Mouse (Mus musculus): ENCODE results near the gene Asxl1. TPM values are rescaled to one million over a fixed set of nuclear protein-coding genes. Genes with fewer than 3 reads are reported as not detected.

The Asxl1 gene
- polyA plus RNA-seq, 1 experiment from 2014 or later, result 15.1 TPM

DNA sequence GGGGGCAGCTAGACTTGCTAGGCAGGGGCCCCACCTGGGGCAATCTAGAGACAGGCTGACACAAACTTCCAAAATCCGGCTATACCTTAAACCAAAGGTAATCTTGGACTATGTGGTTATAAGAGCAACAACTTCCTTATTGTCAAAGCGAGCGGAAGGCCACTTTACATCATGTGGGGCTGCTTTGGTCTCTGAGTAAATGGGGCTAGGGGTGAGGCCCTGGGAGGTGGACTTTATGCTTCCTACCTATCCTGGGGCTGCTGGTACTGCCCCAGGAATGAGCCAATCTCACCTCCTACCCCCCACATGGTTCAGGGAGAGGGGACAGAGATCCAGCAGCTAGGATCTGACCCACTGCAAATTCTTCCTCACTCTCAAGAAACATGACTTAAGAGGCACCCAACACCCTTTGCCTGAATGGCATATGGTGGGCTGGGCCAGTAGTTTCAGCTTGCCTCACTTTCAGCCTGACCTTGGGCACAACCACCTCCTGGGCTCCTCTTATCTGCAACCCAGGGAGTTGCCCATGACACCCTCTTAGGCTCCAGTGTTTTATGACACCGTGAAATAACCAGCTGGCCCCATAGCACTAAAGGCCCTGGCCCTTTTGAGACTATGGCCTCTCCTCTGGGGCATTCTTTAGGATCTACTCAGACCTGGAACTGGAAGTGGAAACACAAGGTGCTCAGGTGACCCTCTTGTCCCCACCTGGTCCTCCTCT lies 79.7 kb downstream of the Asxl1 start:
- DNase-seq (ENCODE audit: low spot score) (no peak), ATAC-seq (replicated peaks; ENCODE audit: low FRiP score) (no peak)
- Histone ChIP-seq H3K4me1 (replicated peaks; ENCODE audit: control insufficient read depth, insufficient read depth, low read length) (peaks cover 51% of the 10 kb centered on the region), H3K9me3 (ENCODE audit: control insufficient read depth, low read length) (no peaks in the 10 kb centered on the region), H3K27ac (ENCODE audit: low read depth, low read length) (no peak overlapping the region; the same call in 1 of the 2 replicates), H3K9ac (ENCODE audit: low read depth, low read length) (no peak overlapping the region; the same call in 1 of the 2 replicates), H3K4me3 (ENCODE audit: low read depth, low read length) (no peak overlapping the region), H3K27me3 (replicated peaks; ENCODE audit: control insufficient read depth, insufficient read depth, low read length) (no peaks in the 10 kb centered on the region), H3K36me3 (ENCODE audit: control insufficient read depth, insufficient read depth, low read length) (peaks cover 24% of the 10 kb centered on the region), H3K4me2 (no peak overlapping the region)
- WGBS, result 81% methylated on average over 4 of the region's 4 CpGs

DNA sequence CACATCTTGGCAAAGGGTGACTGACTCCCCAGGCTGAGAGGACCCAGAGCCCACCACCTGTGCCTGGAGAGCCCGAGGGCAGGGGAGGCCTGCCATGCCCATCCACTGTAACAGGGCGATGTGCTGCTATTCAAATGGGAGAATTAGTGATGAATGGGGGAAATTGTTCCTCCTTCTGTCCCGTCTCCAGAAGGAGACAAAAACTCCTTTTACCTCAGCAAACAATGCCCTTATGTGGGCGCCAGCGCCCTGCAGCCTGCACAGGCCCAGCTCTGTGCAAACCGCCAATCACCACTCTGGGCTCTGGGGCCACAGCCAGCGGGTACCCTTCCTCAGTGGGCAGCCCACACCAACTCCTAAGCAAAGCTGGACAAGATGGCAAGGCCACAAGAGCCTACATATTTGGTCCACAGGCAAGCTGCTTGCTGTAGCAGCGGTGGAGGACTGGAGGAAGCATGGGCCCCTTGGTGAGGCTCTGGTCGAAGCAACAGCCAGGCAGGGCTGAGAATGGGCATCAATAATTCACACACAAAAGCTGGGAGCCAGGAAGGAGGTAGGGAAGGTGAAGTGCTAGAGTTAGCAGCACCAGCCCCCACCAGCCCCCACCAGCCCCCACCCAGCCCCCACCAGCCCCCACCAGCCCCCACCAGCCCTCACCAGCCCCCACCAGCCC lies 80.5 kb downstream of the Asxl1 start:
- no peak overlapping the region; the same call in 1 of the 2 replicates for H3K9ac ChIP-seq (ENCODE audit: low read depth, low read length)

DNA sequence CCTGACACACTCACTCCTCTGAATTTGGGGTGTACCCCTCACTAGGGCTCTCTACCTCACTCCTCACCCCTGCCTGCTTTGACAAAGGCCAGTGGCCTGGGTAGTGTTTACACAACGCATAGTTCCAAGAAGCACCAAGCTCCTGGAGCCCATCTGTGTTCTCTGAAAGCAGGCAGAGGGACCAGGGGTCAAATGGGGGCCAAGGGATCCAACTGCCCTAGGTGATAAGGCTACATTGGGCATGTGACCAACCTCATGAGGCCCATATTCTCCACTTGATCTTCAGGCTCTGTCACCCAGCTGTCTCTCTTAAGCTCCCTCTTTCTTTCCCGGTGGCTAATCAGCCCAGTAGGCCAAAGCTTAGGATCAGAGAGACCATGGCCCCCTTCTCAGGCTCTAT lies 81.3 kb downstream of the Asxl1 start:
- ATAC-seq (replicated peaks; ENCODE audit: low FRiP score) (peak; percentile 77), DNase-seq (ENCODE audit: low spot score) (no peak)
- no peaks in the 10 kb centered on the region for H3K9me3 ChIP-seq (ENCODE audit: control insufficient read depth, low read length)
- no peak overlapping the region for H3K9ac ChIP-seq (ENCODE audit: low read depth, low read length)
- peak overlapping the region; percentile 28; the same call in 1 of the 2 replicates for H3K27ac ChIP-seq (ENCODE audit: low read depth, low read length)
- WGBS, result 0% methylated on average over 2 of the region's 2 CpGs
- H3K36me3 ChIP-seq (ENCODE audit: control insufficient read depth, insufficient read depth, low read length), result peaks cover 22% of the 10 kb centered on the region
- H3K4me2 ChIP-seq, result no peak overlapping the region; the same call in 1 of the 2 replicates
- H3K27me3 ChIP-seq (replicated peaks; ENCODE audit: control insufficient read depth, insufficient read depth, low read length), result no peaks in the 10 kb centered on the region
- peaks cover 51% of the 10 kb centered on the region for H3K4me1 ChIP-seq (replicated peaks; ENCODE audit: control insufficient read depth, insufficient read depth, low read length)
- no peak overlapping the region for H3K4me3 ChIP-seq (ENCODE audit: low read depth, low read length)

More for the DNA sequence above, 80.5 kb downstream of the Asxl1 start:
- Histone ChIP-seq H3K9me3 (ENCODE audit: control insufficient read depth, low read length) (no peaks in the 10 kb centered on the region), H3K4me2 (no peak overlapping the region), H3K27me3 (replicated peaks; ENCODE audit: control insufficient read depth, insufficient read depth, low read length) (no peaks in the 10 kb centered on the region), H3K4me1 (replicated peaks; ENCODE audit: control insufficient read depth, insufficient read depth, low read length) (peaks cover 51% of the 10 kb centered on the region), H3K36me3 (ENCODE audit: control insufficient read depth, insufficient read depth, low read length) (peaks cover 21% of the 10 kb centered on the region), H3K4me3 (ENCODE audit: low read depth, low read length) (no peak overlapping the region), H3K27ac (ENCODE audit: low read depth, low read length) (peak overlapping the region; percentile 1; the same call in 1 of the 2 replicates)
- ATAC-seq (replicated peaks; ENCODE audit: low FRiP score) (no peak), DNase-seq (ENCODE audit: low spot score) (no peak)
- WGBS, result 76% methylated on average over 9 of the region's 9 CpGs

DNA sequence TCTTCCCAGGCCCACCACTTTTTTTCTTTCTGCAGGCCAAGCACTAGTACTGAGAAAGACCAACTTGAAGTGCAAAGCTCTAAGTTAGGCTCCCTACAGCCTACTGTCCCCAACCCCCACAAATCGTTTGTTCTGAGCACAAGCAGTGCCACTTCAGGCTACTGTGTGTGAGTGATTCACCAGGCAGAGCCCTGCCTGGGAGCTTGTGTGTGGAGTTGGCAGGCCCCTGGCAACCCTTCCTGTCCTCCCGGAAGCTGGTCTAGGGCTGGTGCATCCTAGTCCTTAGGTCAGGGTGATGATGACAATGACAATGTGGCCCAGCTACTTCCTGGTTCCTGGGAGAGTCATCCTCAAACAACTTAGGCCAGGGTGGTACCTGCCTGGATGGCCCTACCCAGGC lies 82.9 kb downstream of the Asxl1 start:
- H3K27me3 ChIP-seq (replicated peaks; ENCODE audit: control insufficient read depth, insufficient read depth, low read length), result no peaks in the 10 kb centered on the region
- peaks cover 15% of the 10 kb centered on the region; the same call in 1 of the 2 replicates for H3K36me3 ChIP-seq (ENCODE audit: control insufficient read depth, insufficient read depth, low read length)
- H3K4me2 ChIP-seq, result no peak overlapping the region
- ATAC-seq (replicated peaks; ENCODE audit: low FRiP score) (no peak), DNase-seq (ENCODE audit: low spot score) (no peak)
- no peak overlapping the region for H3K4me3 ChIP-seq (ENCODE audit: low read depth, low read length)
- no peak overlapping the region; the same call in 1 of the 2 replicates for H3K27ac ChIP-seq (ENCODE audit: low read depth, low read length)
- peaks cover 64% of the 10 kb centered on the region for H3K4me1 ChIP-seq (replicated peaks; ENCODE audit: control insufficient read depth, insufficient read depth, low read length)
- 62% methylated on average over 2 of the region's 2 CpGs for WGBS
- no peaks in the 10 kb centered on the region for H3K9me3 ChIP-seq (ENCODE audit: control insufficient read depth, low read length)
- no peak overlapping the region for H3K9ac ChIP-seq (ENCODE audit: low read depth, low read length)

DNA sequence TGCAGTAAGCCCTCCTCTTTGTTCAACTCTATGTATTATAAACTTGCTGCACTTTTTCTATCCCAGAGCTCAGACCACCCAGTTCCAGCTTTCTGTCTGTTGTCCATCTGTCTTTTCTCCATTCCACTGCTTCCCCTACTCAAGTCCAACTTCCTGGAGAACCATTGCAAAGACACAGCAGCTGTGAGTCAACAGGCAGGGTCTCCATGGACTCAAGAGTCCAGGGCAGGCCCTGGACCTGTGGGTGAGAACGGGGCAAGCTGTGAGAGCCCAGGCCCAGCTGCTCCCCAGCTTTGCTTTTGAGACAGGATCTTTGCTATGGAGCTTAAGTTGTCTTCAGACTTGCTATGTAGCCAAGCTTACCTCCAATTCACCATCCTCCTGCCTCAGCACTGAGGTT lies 84.9 kb downstream of the Asxl1 start:
- Histone ChIP-seq H3K27me3 (replicated peaks; ENCODE audit: control insufficient read depth, insufficient read depth, low read length) (no peaks in the 10 kb centered on the region), H3K4me1 (replicated peaks; ENCODE audit: control insufficient read depth, insufficient read depth, low read length) (peaks cover 68% of the 10 kb centered on the region), H3K4me3 (ENCODE audit: low read depth, low read length) (no peak overlapping the region), H3K9me3 (ENCODE audit: control insufficient read depth, low read length) (no peaks in the 10 kb centered on the region), H3K27ac (ENCODE audit: low read depth, low read length) (no peak overlapping the region), H3K4me2 (no peak overlapping the region), H3K9ac (ENCODE audit: low read depth, low read length) (no peak overlapping the region), H3K36me3 (ENCODE audit: control insufficient read depth, insufficient read depth, low read length) (peaks cover 16% of the 10 kb centered on the region; the same call in 1 of the 2 replicates)
- WGBS, result 100% methylated on average over 1 of the region's 1 CpGs
- ATAC-seq (replicated peaks; ENCODE audit: low FRiP score), result no peak
- no peak for DNase-seq (ENCODE audit: low spot score)

DNA sequence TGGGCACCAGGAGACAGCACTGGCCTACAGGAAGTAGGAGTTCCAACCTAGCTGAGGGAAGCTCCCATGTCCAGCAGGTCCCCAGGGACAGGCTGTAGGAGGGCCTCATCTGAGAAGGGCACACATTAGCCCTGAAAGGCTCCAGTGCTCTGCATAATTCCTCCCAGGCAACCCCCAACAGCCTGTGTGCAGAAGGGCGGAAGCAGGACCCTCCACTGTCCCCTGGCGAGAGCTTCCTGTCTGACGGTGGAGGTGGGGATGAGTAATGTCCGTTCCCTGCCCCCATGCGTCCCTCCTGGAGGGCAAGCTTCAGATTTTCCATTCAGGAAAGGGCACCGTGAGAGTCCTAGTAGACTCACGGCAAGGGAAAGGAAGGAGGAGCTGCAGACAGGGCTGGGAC lies 86.9 kb downstream of the Asxl1 start:
- no peaks in the 10 kb centered on the region for H3K9me3 ChIP-seq (ENCODE audit: control insufficient read depth, low read length)
- H3K4me1 ChIP-seq (replicated peaks; ENCODE audit: control insufficient read depth, insufficient read depth, low read length), result peaks cover 71% of the 10 kb centered on the region
- H3K4me3 ChIP-seq (ENCODE audit: low read depth, low read length), result no peak overlapping the region
- no peak for DNase-seq (ENCODE audit: low spot score)
- peaks cover 16% of the 10 kb centered on the region; the same call in 1 of the 2 replicates for H3K36me3 ChIP-seq (ENCODE audit: control insufficient read depth, insufficient read depth, low read length)
- no peak overlapping the region for H3K9ac ChIP-seq (ENCODE audit: low read depth, low read length)
- H3K27ac ChIP-seq (ENCODE audit: low read depth, low read length), result peak overlapping the region; percentile 42
- no peak for ATAC-seq (replicated peaks; ENCODE audit: low FRiP score)
- WGBS, result 37% methylated on average over 7 of the region's 7 CpGs
- no peak overlapping the region for H3K4me2 ChIP-seq
- H3K27me3 ChIP-seq (replicated peaks; ENCODE audit: control insufficient read depth, insufficient read depth, low read length), result no peaks in the 10 kb centered on the region

DNA sequence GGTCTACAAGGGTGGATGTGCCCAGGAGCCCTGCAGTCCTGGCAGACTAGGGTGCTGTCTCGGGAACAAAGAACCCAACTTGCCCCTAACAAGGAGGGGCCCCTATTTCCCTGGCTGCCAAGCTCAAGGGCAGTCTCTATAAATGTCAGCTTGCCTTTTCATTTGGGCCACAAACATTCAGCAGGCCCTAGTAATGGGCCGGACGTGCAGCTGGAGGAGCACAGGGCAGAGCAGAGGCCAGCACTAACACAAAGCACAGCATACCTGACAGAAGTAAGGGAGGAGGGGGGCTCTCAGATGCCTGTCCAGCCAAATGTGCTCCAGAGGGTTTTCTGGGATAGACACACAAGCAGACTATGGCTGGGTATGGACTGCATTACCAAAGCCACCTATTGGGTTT lies 88.2 kb downstream of the Asxl1 start:
- Histone ChIP-seq H3K4me2 (no peak overlapping the region), H3K9ac (ENCODE audit: low read depth, low read length) (no peak overlapping the region), H3K4me3 (ENCODE audit: low read depth, low read length) (no peak overlapping the region), H3K36me3 (ENCODE audit: control insufficient read depth, insufficient read depth, low read length) (peaks cover 11% of the 10 kb centered on the region; the same call in 1 of the 2 replicates), H3K27me3 (replicated peaks; ENCODE audit: control insufficient read depth, insufficient read depth, low read length) (no peaks in the 10 kb centered on the region), H3K4me1 (replicated peaks; ENCODE audit: control insufficient read depth, insufficient read depth, low read length) (peaks cover 68% of the 10 kb centered on the region), H3K27ac (ENCODE audit: low read depth, low read length) (no peak overlapping the region), H3K9me3 (ENCODE audit: control insufficient read depth, low read length) (no peaks in the 10 kb centered on the region)
- WGBS, result 58% methylated on average over 3 of the region's 3 CpGs
- DNase-seq (ENCODE audit: low spot score), result no peak
- ATAC-seq (replicated peaks; ENCODE audit: low FRiP score), result no peak

DNA sequence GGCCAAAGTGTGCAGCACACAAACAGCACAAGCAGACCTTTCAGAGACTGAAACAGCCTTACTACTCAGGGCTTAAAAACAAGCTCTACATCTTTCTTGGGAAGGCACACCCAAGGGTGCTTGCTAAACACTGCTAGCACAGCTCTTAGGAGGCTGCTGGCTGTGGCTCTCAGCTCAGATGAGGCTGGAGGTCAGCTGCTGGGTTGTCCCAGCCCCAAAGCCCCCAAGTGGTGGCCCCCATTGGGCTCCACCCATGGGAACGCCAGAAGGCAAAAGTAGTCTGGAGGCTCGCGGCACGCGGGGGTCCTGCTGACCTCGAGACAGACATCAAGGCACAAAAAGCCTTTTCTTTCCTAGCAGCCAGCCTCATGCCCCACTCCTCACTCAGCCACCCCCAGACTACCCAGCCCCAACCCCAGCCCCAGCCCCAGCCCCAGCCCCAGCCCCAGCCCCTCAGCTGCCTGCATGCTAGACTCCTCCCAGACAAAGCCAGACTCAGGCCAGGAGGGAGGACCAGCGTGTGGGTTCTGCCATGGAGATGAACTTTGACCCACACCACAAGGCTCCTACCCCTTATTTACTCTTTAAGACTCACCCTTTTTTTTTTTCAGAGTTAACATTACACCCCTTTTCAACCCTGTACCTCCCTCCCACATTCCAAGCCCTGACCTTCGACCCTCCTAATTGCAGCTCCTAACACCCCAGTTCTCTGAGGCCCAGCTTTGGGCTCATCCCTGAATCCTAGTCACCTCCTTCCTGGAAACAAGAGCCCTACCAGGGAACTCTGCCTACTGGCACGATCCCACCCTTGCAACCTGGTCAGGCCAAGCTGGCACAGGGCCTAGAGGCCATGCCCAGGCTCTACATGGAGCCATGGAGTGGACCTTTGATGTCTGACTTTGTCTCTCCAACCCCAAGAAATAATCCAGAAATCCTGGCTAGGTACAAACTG lies 89.5 kb downstream of the Asxl1 start:
- ATAC-seq (replicated peaks; ENCODE audit: low FRiP score) (peak; percentile 44), DNase-seq (ENCODE audit: low spot score) (no peak)
- WGBS, result 62% methylated on average over 9 of the region's 9 CpGs
- H3K4me2 ChIP-seq, result 0 out of 2 replicates have a peak overlapping the region, but pooled peaks have one; percentile 20
- no peak overlapping the region for H3K9ac ChIP-seq (ENCODE audit: low read depth, low read length)
- H3K27ac ChIP-seq (ENCODE audit: low read depth, low read length), result peak overlapping the region; percentile 75
- no peaks in the 10 kb centered on the region for H3K9me3 ChIP-seq (ENCODE audit: control insufficient read depth, low read length)
- H3K36me3 ChIP-seq (ENCODE audit: control insufficient read depth, insufficient read depth, low read length), result peaks cover 6% of the 10 kb centered on the region; the same call in 1 of the 2 replicates
- H3K27me3 ChIP-seq (replicated peaks; ENCODE audit: control insufficient read depth, insufficient read depth, low read length), result no peaks in the 10 kb centered on the region
- peaks cover 67% of the 10 kb centered on the region for H3K4me1 ChIP-seq (replicated peaks; ENCODE audit: control insufficient read depth, insufficient read depth, low read length)
- no peak overlapping the region for H3K4me3 ChIP-seq (ENCODE audit: low read depth, low read length)
